In the genomic region with DNA sequence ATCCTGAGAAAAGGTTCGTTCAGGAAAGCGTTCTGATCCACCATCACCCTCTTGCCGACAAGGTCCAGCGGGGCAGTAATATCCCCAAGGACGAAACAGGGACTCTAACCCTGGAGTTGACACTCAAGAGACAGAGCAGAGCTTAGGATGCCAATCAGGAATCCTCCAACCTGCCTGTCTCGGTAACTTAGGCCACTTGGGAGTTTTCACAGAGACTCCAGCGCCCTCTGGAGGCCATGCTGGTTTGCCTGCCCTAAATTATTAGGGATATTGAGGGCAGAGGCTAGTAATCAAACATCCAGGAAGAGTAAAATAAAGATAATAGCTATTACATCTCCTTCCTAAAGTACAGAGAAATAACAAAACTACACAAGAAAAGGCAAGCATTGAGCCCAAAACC, we compare ENCODE assay signal across 9 mouse cellular contexts. TPM values are rescaled to one million over a fixed set of nuclear protein-coding genes. Genes with fewer than 3 reads are reported as not detected.
A peak's percentile ranks its signal among the peaks of the same experiment; 100 is the strongest.
DNase-seq lines count a peak whose midpoint lies in the region; ATAC-seq and TF ChIP-seq lines count a peak whose summit lies in the region.
"Had no signal": no experiment of that assay in that cellular context is flagged by ENCODE, and none has a peak within 500 bp of the region (broad histone marks: within the 10 kb centered on the region; RNA-seq: fewer than 3 reads in every experiment).

No protein-coding gene starts in this region.

- intact Hi-C loops in heart, postnatal 10 days (cut with DNase I) = loop anchor here (2.0 to 5.0 kb wide), 2 partner anchors 167 to 185 kb away; no protein-coding TSS in a partner anchor

- no peak overlapping the region for H3K27ac ChIP-seq in liver, adult 2 months (replicated peaks; ENCODE audit: insufficient read depth, low read depth, low read length)
- H3K27ac ChIP-seq: heart, embryonic 13.5 days had no signal

- TF ChIP-seq POLR2A in liver, adult 2 months (IDR thresholded peaks at IDR 0.05; ENCODE audit: extremely low read depth, insufficient read depth, low read length) = no peak

- TF ChIP-seq CTCF in liver, adult 2 months (IDR thresholded peaks at IDR 0.05; ENCODE audit: low read depth, low read length) = peak; percentile 77

- no peaks in the 10 kb centered on the region for H3K79me2 ChIP-seq in liver, adult 2 months (ENCODE audit: control insufficient read depth, insufficient read depth, low read length)

- DNase-seq in CD4-positive, CD25-positive, alpha-beta regulatory T cell, adult 2 months (ENCODE audit: low read depth, low spot score) = peak; percentile 70
- peak; percentile 52 for DNase-seq in right cerebral cortex, postnatal 14 days
- DNase-seq in right cerebral cortex, postnatal 36 days (ENCODE audit: low spot score in 2 of 2) = no peak
- peak; percentile 89 for DNase-seq in cerebellum, adult 9-10 months
- DNase-seq in heart, postnatal 10 days = peak; percentile 63 to 77
- peak; percentile 23 for DNase-seq in liver, adult 2 months (ENCODE audit: extremely low read depth, low read depth, low spot score)
- DNase-seq in right cerebral cortex, postnatal 4 days = peak; percentile 65

- H3K36me3 ChIP-seq in liver, adult 2 months (ENCODE audit: control insufficient read depth, insufficient read depth, low read length) = no peaks in the 10 kb centered on the region
- H3K36me3 ChIP-seq: heart, embryonic 13.5 days had no signal

- 45% methylated on average over 7 of the region's 7 CpGs for WGBS in liver, adult 2 months

- no peak overlapping the region for H3K9ac ChIP-seq in liver, adult 2 months (ENCODE audit: low read depth, low read length)
- H3K9ac ChIP-seq: heart, embryonic 13.5 days had no signal

- ATAC-seq in CD4-positive, CD25-positive, alpha-beta regulatory T cell, adult 4 months = no peak

- H3K4me1 ChIP-seq in liver, adult 2 months (ENCODE audit: control insufficient read depth, insufficient read depth, low read length) = no peaks in the 10 kb centered on the region
- H3K4me1 ChIP-seq: heart, embryonic 13.5 days had no signal

- no peak overlapping the region for H3K4me3 ChIP-seq in liver, adult 2 months (ENCODE audit: insufficient read depth, low read depth, low read length)
- H3K4me3 ChIP-seq: heart, embryonic 13.5 days had no signal

- no peaks in the 10 kb centered on the region for H3K27me3 ChIP-seq in liver, adult 2 months (ENCODE audit: control insufficient read depth, insufficient read depth, low read length)

RNA-seq across cellular contexts. Expression of gene Usp44, which starts 54.0 kb away (rescaled TPM):
- polyA plus RNA-seq in CD4-positive, CD25-positive, alpha-beta regulatory T cell, adult 4 months (2017; shearing (Covaris generic)) = not detected
- not detected for total RNA-seq in heart, postnatal 10 days (2021)
- total RNA-seq in liver, adult 2 months (2014; rRNA removed) = not detected in 2 replicates
- polyA plus RNA-seq in liver, adult 2 months (2012; rRNA removed) = not detected in 2 replicates

Comparison
In these comparisons a context has a peak if more than half of its experiments do, and no peak if none do; other contexts are left out.
1. DNase-seq: peak in CD4-positive, CD25-positive, alpha-beta regulatory T cell, adult 2 months (single experiment), right cerebral cortex, postnatal 14 days (single experiment), cerebellum, adult 9-10 months (single experiment), heart, postnatal 10 days (2 of 2), liver, adult 2 months (single experiment) and right cerebral cortex, postnatal 4 days (single experiment); none in right cerebral cortex, postnatal 36 days (0 of 2).